Mouse (Mus musculus) cortical plate, adult 2 months (tissue): ENCODE results near the gene Lrit3.

Experiments used
- CTCF ChIP-seq: fragments of 200-500 bp; IDR thresholded peaks from 2 replicates; pipeline ENCODE4 v1.5.1; 2011; ENCODE audit warnings: mild to moderate bottlenecking, control low read depth, low read length; ENCODE audit not compliant: insufficient read depth; ENCODE audit errors: extremely low read depth
- POLR2A ChIP-seq: fragments of 200-500 bp; IDR thresholded peaks from 2 replicates; pipeline ENCODE4 v1.6.1; 2011; ENCODE audit warnings: mild to moderate bottlenecking, low read length, control low read depth; ENCODE audit not compliant: insufficient read depth; ENCODE audit errors: extremely low read depth

DNA sequence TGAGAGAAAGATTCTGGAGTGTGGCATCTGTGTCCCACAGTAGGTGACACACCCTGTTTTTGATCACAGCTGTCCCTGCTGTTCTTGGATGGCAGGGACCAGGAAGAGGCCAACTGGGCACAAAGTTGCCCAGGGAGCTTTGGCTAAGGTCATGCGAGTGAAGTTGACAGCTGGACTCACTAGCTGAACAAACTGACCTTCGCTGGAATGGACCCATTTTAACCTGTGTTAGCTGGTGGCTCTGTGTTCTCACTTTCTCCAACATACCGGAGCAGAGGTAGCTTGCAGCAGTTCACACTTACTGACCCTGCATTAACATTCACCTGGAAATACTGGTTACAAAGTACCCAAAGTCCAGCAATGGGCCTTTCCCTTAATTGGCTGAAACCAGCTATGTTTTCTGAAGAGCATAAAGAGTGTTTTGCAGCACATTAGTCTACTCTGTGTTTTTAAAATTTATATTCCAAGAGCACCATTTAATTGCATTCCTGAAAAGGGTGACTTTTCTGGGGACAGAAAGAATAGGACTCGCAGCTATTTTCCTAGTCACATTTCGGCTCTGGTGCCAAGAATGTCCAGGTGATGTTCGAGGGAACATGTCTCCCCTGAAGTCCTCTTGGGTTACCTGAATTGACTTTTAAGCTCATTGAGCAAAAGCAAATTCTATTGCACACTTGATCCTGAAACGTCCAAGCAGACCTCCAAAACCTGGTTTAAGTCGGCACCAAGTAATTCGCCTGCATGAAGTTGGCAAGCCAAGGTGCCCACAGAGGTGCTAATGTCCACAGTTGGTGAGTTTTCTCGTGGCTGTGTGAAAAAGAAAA, 36.6 kb downstream of the Lrit3 start:
- no peak for TF ChIP-seq CTCF
- no peak for TF ChIP-seq POLR2A
